Mouse (Mus musculus) stomach, postnatal 0 days (tissue): ENCODE measurements at regions not wholly inside any gene's neighbourhood (a gene's known extent, or its start where the extent isn't known, plus 50 kb on each side); places are given as distances from the start of the nearest gene placed in this dataset.

Source experiments
- CTCF ChIP-seq: IDR thresholded peaks from 2 replicates; pipeline ENCODE4 v1.5.1; 2016; ENCODE audit warnings: antibody characterized with exemption, low read depth, mild to moderate bottlenecking, moderate library complexity
- EP300 ChIP-seq: optimal IDR thresholded peaks from 2 replicates; pipeline ENCODE3; 2016; ENCODE audit warnings: antibody characterized with exemption

- no peak for TF ChIP-seq CTCF
- no peak for TF ChIP-seq EP300
Observed at GRCm38 (mm10) chr1:194503517-194503916, 114.5 kb upstream of the Plxna2 start.
